Mouse (Mus musculus): ENCODE data around the gene Tfap2d. TPM values are rescaled to one million over a fixed set of nuclear protein-coding genes. Genes with fewer than 3 reads are reported as not detected.

The Tfap2d gene
- polyA plus RNA-seq, 1 experiment from 2014 or later, result not detected

GRCm38 (mm10) chr1:19107801-19108200, 5.0 kb downstream of the Tfap2d start:
- no peak overlapping the region for H3K27ac ChIP-seq (ENCODE audit: low read length)
- no peak overlapping the region for H3K4me3 ChIP-seq (ENCODE audit: low read length)
- WGBS, result 0% methylated on average over 3 of the region's 3 CpGs
- no peaks in the 10 kb centered on the region for H3K4me1 ChIP-seq (ENCODE audit: insufficient read depth, low read length)
- H3K27me3 ChIP-seq (ENCODE audit: insufficient read depth, low read length), result peaks cover 98% of the 10 kb centered on the region
- H3K9ac ChIP-seq (replicated peaks; ENCODE audit: low read length), result no peak overlapping the region
- H3K36me3 ChIP-seq (ENCODE audit: insufficient read depth, low read length), result no peaks in the 10 kb centered on the region
- H3K9me3 ChIP-seq (ENCODE audit: low read length), result no peaks in the 10 kb centered on the region
- ATAC-seq (ENCODE audit: low FRiP score, low TSS enrichment), result no peak
- no peak overlapping the region for H3K4me2 ChIP-seq (replicated peaks; ENCODE audit: low read depth, low read length)

DNA sequence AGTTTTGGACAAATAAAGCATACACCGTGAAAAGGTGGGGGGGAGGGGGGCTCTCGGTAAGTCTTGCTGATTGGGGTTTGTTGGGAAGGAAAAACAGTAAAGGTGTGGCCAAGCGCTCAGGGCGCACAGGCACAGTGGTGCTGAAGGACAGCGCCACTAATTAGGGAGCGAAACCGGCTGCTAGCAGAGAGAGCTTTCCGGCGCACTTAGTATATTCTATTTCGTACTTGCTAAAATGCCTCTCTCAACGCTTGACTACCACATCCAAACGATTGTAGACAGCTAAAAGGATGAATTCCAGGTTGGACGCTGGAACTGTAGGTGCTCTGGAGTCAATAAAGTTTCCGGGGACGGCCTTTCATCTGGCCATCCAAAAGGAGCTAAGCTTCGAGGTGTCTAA, 6.9 kb downstream of the Tfap2d start:
- no peak overlapping the region for H3K27ac ChIP-seq (ENCODE audit: low read length)
- no peak overlapping the region for H3K9ac ChIP-seq (replicated peaks; ENCODE audit: low read length)
- H3K4me2 ChIP-seq (replicated peaks; ENCODE audit: low read depth, low read length), result no peak overlapping the region
- H3K27me3 ChIP-seq (ENCODE audit: insufficient read depth, low read length), result peaks cover 91% of the 10 kb centered on the region
- under 1% methylated on average over 16 of the region's 16 CpGs for WGBS
- H3K36me3 ChIP-seq (ENCODE audit: insufficient read depth, low read length), result no peaks in the 10 kb centered on the region
- H3K4me3 ChIP-seq (ENCODE audit: low read length), result no peak overlapping the region
- no peak; the same call in 1 of the 2 replicates for ATAC-seq (ENCODE audit: low FRiP score, low TSS enrichment)
- H3K9me3 ChIP-seq (ENCODE audit: low read length), result no peaks in the 10 kb centered on the region
- H3K4me1 ChIP-seq (ENCODE audit: insufficient read depth, low read length), result no peaks in the 10 kb centered on the region

GRCm38 (mm10) chr1:19110211-19110610, 7.4 kb downstream of the Tfap2d start:
- Histone ChIP-seq H3K36me3 (ENCODE audit: insufficient read depth, low read length) (no peaks in the 10 kb centered on the region), H3K27ac (ENCODE audit: low read length) (no peak overlapping the region), H3K4me1 (ENCODE audit: insufficient read depth, low read length) (no peaks in the 10 kb centered on the region), H3K4me2 (replicated peaks; ENCODE audit: low read depth, low read length) (no peak overlapping the region), H3K9me3 (ENCODE audit: low read length) (no peaks in the 10 kb centered on the region), H3K4me3 (ENCODE audit: low read length) (no peak overlapping the region), H3K27me3 (ENCODE audit: insufficient read depth, low read length) (peaks cover 90% of the 10 kb centered on the region), H3K9ac (replicated peaks; ENCODE audit: low read length) (no peak overlapping the region)
- 3% methylated on average over 5 of the region's 5 CpGs for WGBS
- no peak for ATAC-seq (ENCODE audit: low FRiP score, low TSS enrichment)

DNA sequence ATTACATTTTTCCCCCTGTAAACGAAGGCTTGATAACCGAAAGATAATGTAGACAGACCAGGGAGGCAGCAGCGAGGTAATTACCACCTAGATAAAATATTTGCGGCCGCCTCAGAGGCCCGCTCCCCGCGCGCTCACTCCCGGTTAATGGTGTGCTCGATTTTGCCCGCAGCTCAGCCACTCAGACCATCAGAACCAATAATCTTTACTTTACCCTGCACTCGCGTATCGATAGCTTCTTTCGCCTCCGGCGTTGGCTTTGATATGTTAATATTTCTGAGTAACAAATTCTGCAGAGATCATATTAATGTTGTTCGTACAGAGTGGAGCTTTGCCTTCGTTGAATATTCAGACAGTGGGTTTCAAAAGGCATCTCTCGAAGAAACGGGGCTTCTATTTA, 8.2 kb downstream of the Tfap2d start:
- H3K4me3 ChIP-seq (ENCODE audit: low read length), result no peak overlapping the region
- ATAC-seq (ENCODE audit: low FRiP score, low TSS enrichment), result no peak
- H3K4me1 ChIP-seq (ENCODE audit: insufficient read depth, low read length), result no peaks in the 10 kb centered on the region
- H3K9ac ChIP-seq (replicated peaks; ENCODE audit: low read length), result no peak overlapping the region
- no peak overlapping the region for H3K4me2 ChIP-seq (replicated peaks; ENCODE audit: low read depth, low read length)
- H3K9me3 ChIP-seq (ENCODE audit: low read length), result no peaks in the 10 kb centered on the region
- H3K36me3 ChIP-seq (ENCODE audit: insufficient read depth, low read length), result no peaks in the 10 kb centered on the region
- H3K27ac ChIP-seq (ENCODE audit: low read length), result no peak overlapping the region
- WGBS, result 2% methylated on average over 22 of the region's 22 CpGs
- peaks cover 82% of the 10 kb centered on the region for H3K27me3 ChIP-seq (ENCODE audit: insufficient read depth, low read length)

DNA sequence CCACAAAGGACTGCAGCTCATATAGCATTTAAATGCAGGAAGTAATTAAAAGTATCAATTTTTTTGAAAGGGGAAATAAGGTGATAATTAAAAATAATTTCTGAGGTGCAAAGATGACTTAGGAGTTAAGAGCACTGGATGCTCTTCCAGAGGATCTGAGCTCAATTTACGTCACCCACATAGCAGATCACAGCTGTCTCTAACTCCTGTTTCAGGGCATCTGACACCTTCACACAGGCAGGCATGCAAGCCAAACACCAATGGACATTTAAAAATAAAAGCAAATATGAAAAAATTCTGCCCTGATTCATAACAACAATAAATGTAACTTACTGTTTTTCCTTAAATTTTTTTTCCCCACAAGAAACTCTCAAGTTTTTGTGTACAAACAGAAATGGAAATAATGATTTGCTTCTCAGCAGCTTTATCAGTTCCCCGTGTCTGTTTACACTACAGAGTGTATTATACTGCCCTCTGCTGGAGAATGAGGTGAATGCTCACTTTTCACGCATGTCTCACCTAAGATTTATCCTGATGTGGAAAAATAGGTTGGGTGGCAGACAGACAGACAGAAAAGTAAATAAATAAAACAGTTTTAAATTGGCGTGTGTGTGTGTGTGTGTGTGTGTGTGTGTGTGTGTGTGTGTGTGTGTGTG, 76.0 kb downstream of the Tfap2d start:
- H3K4me3 ChIP-seq (ENCODE audit: low read length), result no peak overlapping the region
- H3K4me1 ChIP-seq (ENCODE audit: insufficient read depth, low read length), result no peaks in the 10 kb centered on the region
- no peak overlapping the region for H3K4me2 ChIP-seq (replicated peaks; ENCODE audit: low read depth, low read length)
- H3K27ac ChIP-seq (ENCODE audit: low read length), result no peak overlapping the region
- H3K27me3 ChIP-seq (ENCODE audit: insufficient read depth, low read length), result no peaks in the 10 kb centered on the region
- no peaks in the 10 kb centered on the region for H3K9me3 ChIP-seq (ENCODE audit: low read length)
- no peak overlapping the region for H3K9ac ChIP-seq (replicated peaks; ENCODE audit: low read length)
- ATAC-seq (ENCODE audit: low FRiP score, low TSS enrichment), result no peak
- H3K36me3 ChIP-seq (ENCODE audit: insufficient read depth, low read length), result no peaks in the 10 kb centered on the region
- WGBS, result 7% methylated on average over 4 of the region's 4 CpGs

DNA sequence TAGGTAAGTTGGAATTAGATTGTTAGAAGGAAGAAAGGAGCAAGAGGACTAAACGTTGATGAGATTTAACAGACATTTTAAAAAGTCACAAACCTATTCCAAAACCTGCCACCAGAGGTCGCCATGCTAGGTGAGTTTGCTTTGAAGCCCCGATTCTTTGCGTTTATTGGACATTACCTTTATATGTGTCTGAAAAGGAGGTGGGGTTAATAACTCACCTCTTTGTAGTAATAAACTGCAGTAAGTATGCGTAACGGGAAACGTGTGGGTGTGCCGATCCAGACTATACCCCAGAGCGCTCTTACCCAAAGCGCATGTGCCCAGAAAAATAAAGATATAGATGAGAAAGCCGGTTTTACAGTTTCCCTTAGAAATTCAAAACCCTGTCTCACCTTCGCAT, 102.8 kb downstream of the Tfap2d start:
- no peaks in the 10 kb centered on the region for H3K36me3 ChIP-seq (ENCODE audit: insufficient read depth, low read length)
- 2% methylated on average over 12 of the region's 12 CpGs for WGBS
- H3K4me2 ChIP-seq (replicated peaks; ENCODE audit: low read depth, low read length), result peak overlapping the region; percentile 52
- H3K9ac ChIP-seq (replicated peaks; ENCODE audit: low read length), result no peak overlapping the region
- H3K27me3 ChIP-seq (ENCODE audit: insufficient read depth, low read length), result peaks cover 38% of the 10 kb centered on the region
- H3K9me3 ChIP-seq (ENCODE audit: low read length), result no peaks in the 10 kb centered on the region
- ATAC-seq (ENCODE audit: low FRiP score, low TSS enrichment), result 0 out of 2 replicates have a peak, but pooled peaks have one; percentile 67
- peak overlapping the region; percentile 32 for H3K4me3 ChIP-seq (ENCODE audit: low read length)
- H3K27ac ChIP-seq (ENCODE audit: low read length), result no peak overlapping the region
- no peaks in the 10 kb centered on the region for H3K4me1 ChIP-seq (ENCODE audit: insufficient read depth, low read length)

- ATAC-seq (ENCODE audit: low FRiP score, low TSS enrichment), result no peak
- 0% methylated on average over 7 of the region's 7 CpGs for WGBS
- H3K4me3 ChIP-seq (ENCODE audit: low read length), result no peak overlapping the region
- H3K27ac ChIP-seq (ENCODE audit: low read length), result no peak overlapping the region
- H3K9ac ChIP-seq (replicated peaks; ENCODE audit: low read length), result no peak overlapping the region
- H3K4me2 ChIP-seq (replicated peaks; ENCODE audit: low read depth, low read length), result no peak overlapping the region
- no peaks in the 10 kb centered on the region for H3K36me3 ChIP-seq (ENCODE audit: insufficient read depth, low read length)
- H3K9me3 ChIP-seq (ENCODE audit: low read length), result no peaks in the 10 kb centered on the region
- no peaks in the 10 kb centered on the region for H3K4me1 ChIP-seq (ENCODE audit: insufficient read depth, low read length)
- peaks cover 41% of the 10 kb centered on the region for H3K27me3 ChIP-seq (ENCODE audit: insufficient read depth, low read length)
Observed at GRCm38 (mm10) chr1:19206194-19206593, 103.4 kb downstream of the Tfap2d start.

DNA sequence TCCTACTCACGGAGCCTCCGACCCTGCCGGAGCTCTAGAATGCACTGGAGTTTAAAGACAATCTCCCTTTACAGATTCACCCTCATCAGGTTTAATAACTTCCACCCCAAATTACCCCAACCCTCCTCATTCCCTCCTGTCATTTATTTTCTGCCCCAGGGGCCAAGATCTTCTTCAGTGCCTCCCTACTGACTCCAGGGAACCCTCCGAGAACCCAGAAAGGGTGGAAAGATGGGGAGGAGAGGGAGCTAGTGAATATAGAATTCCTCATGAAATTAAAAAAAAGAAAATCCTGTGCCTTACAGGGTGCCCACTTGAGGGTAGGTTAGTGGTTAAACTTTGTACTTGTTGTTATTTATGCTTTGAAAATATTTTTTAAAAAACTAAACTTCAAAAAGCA, 104.8 kb downstream of the Tfap2d start:
- Histone ChIP-seq H3K4me3 (ENCODE audit: low read length) (peak overlapping the region; percentile 2; the same call in 1 of the 2 replicates), H3K4me2 (replicated peaks; ENCODE audit: low read depth, low read length) (0 out of 2 replicates have a peak overlapping the region, but pooled peaks have one; percentile 10), H3K27ac (ENCODE audit: low read length) (no peak overlapping the region), H3K9me3 (ENCODE audit: low read length) (no peaks in the 10 kb centered on the region), H3K9ac (replicated peaks; ENCODE audit: low read length) (no peak overlapping the region), H3K4me1 (ENCODE audit: insufficient read depth, low read length) (no peaks in the 10 kb centered on the region), H3K36me3 (ENCODE audit: insufficient read depth, low read length) (no peaks in the 10 kb centered on the region), H3K27me3 (ENCODE audit: insufficient read depth, low read length) (peaks cover 54% of the 10 kb centered on the region)
- ATAC-seq (ENCODE audit: low FRiP score, low TSS enrichment), result no peak
- WGBS, result 13% methylated on average over 4 of the region's 4 CpGs

GRCm38 (mm10) chr1:19208641-19209358, 106.0 kb downstream of the Tfap2d start, which contains the start of gene Tfap2b:
Tfap2b (plus strand) TSS chr1:19208914.
- Histone ChIP-seq H3K36me3 (ENCODE audit: insufficient read depth, low read length) (no peaks in the 10 kb centered on the region), H3K9me3 (ENCODE audit: low read length) (no peaks in the 10 kb centered on the region), H3K4me1 (ENCODE audit: insufficient read depth, low read length) (no peaks in the 10 kb centered on the region), H3K27me3 (ENCODE audit: insufficient read depth, low read length) (peaks cover 61% of the 10 kb centered on the region), H3K4me3 (ENCODE audit: low read length) (peak within 1 kb of the TSS; percentile 54), H3K27ac (ENCODE audit: low read length) (peak within 1 kb of the TSS; percentile 69), H3K9ac (replicated peaks; ENCODE audit: low read length) (peak within 1 kb of the TSS; percentile 63), H3K4me2 (replicated peaks; ENCODE audit: low read depth, low read length) (peak within 1 kb of the TSS; percentile 42)
- no peak for ATAC-seq (ENCODE audit: low FRiP score, low TSS enrichment)
- whole genome bisulfite sequencing, result 3% methylated on average over 26 of the region's 26 CpGs

GRCm38 (mm10) chr1:19209359-19209745, 106.5 kb downstream of the Tfap2d start:
- Histone ChIP-seq H3K27me3 (ENCODE audit: insufficient read depth, low read length) (peaks cover 66% of the 10 kb centered on the region), H3K9me3 (ENCODE audit: low read length) (no peaks in the 10 kb centered on the region), H3K4me1 (ENCODE audit: insufficient read depth, low read length) (no peaks in the 10 kb centered on the region), H3K36me3 (ENCODE audit: insufficient read depth, low read length) (no peaks in the 10 kb centered on the region), H3K4me3 (ENCODE audit: low read length) (peak overlapping the region; percentile 54), H3K27ac (ENCODE audit: low read length) (peak overlapping the region; percentile 69; the same call in 1 of the 2 replicates), H3K4me2 (replicated peaks; ENCODE audit: low read depth, low read length) (peak overlapping the region; percentile 42), H3K9ac (replicated peaks; ENCODE audit: low read length) (peak overlapping the region; percentile 63)
- WGBS, result under 1% methylated on average over 10 of the region's 10 CpGs
- no peak for ATAC-seq (ENCODE audit: low FRiP score, low TSS enrichment)

Measured in kidney, embryonic 16.5 days (tissue).